Mouse (Mus musculus) lung, postnatal 0 days (tissue): Measurements from ENCODE around the gene Clec4a2. TPM values are rescaled to one million over a fixed set of nuclear protein-coding genes. Genes with fewer than 3 reads are reported as not detected.
A peak's percentile ranks its signal among the peaks of the same experiment; 100 is the strongest.
"Not testable (repeated sequence)": the region's sequence is repeated elsewhere in the genome, so short reads cannot be mapped to it uniquely, and the experiment has no call there.

ENCODE experiments used
- ATAC-seq: fragments of 200-750 bp; cut with Nextera tagmentation; 2 replicates; pipeline ENCODE4 v1.8.0; 2017; ENCODE audit warnings: moderate library complexity
- DNase-seq: peaks from one replicate; pipeline ENCODE4 v3.0.0-alpha.2; 2016; ENCODE audit warnings: low spot score
- H3K27ac ChIP-seq: fragments of 300-500 bp; sonication (generic); 2 replicates; pipeline ENCODE4 v1.5.1; 2014; ENCODE audit warnings: antibody characterized with exemption, mild to moderate bottlenecking, low read length, mixed read lengths
- H3K27me3 ChIP-seq: fragments of 300-500 bp; sonication (generic); replicated peaks from 2 replicates; pipeline ENCODE4 v1.6.1; 2014; ENCODE audit warnings: low read length, mixed read lengths; ENCODE audit not compliant: insufficient read depth
- H3K36me3 ChIP-seq: fragments of 300-500 bp; sonication (generic); 2 replicates; pipeline ENCODE4 v1.6.1; 2014; ENCODE audit warnings: low read length, mixed read lengths; ENCODE audit not compliant: insufficient read depth
- H3K4me1 ChIP-seq: fragments of 300-500 bp; sonication (generic); 2 replicates; pipeline ENCODE4 v1.6.1; 2014; ENCODE audit warnings: antibody characterized with exemption, low read depth, low read length, mixed read lengths; ENCODE audit not compliant: insufficient read depth
- H3K4me2 ChIP-seq: fragments of 300-500 bp; sonication (generic); replicated peaks from 2 replicates; pipeline ENCODE4 v1.6.1; 2014; ENCODE audit warnings: low read depth, mild to moderate bottlenecking, low read length, moderate library complexity, mixed read lengths
- H3K4me3 ChIP-seq: fragments of 300-500 bp; sonication (generic); 2 replicates; pipeline ENCODE4 v1.5.1; 2014; ENCODE audit warnings: low read depth, low read length
- H3K9ac ChIP-seq: fragments of 300-500 bp; sonication (generic); replicated peaks from 2 replicates; pipeline ENCODE4 v1.6.1; 2014; ENCODE audit warnings: low read depth, mild to moderate bottlenecking
- H3K9me3 ChIP-seq: fragments of 300-500 bp; sonication (generic); 2 replicates; pipeline ENCODE4 v1.6.1; 2016; ENCODE audit warnings: low read length, mixed read lengths
- CTCF ChIP-seq: IDR thresholded peaks from 2 replicates; pipeline ENCODE4 v1.5.1; 2016; ENCODE audit warnings: antibody characterized with exemption, mild to moderate bottlenecking
- EP300 ChIP-seq: IDR thresholded peaks from 2 replicates; pipeline ENCODE4 v1.6.1; 2016; ENCODE audit warnings: antibody characterized with exemption, mild to moderate bottlenecking, control low read depth
- WGBS: fragments of 180-500 bp; shearing (Covaris S2); extraction: QIAGEN DNeasy Blood & Tissue Kit; methylation state at CpG from one replicate; pipeline ENCODE4 v1.1.7; 2014; 5-methylcytosine and 5-hydroxymethylcytosine counted together
- polyA plus RNA-seq: library from polyadenylated mRNA; unstranded; fragments of >200 nt; fragmentation: Nextera tagmentation; extraction: Ambion mirVana; gene quantifications from 2 replicates; pipeline ENCODE4 v1.2.1, GENCODE M21; 2015

The Clec4a2 gene
- polyA plus RNA-seq, 1 experiment from 2014 or later, result 11.2 TPM

DNA sequence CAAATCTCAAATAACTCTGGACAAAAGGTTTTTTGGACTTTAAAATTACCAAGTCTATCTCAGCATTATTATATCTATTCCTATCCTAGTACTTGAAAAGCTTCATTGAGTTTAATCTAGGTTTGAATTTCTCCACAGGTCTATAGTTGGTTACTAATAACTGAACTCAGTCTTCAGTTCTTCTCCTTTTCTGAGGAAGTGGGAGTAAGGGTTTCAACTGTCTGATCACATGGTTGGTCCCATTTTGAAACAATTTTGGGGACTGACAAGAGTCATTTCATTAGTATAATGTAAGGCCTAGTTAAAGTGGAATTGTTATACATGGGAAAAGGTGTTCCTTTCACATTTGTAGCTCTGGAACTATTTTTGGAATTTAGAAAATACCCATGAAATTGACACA lies 64.8 kb downstream of the Clec4a2 start:
- no peak overlapping the region for H3K4me2 ChIP-seq
- ATAC-seq (no peak), DNase-seq (peak; percentile 4)
- H3K4me1 ChIP-seq, result no peaks in the 10 kb centered on the region
- H3K27ac ChIP-seq, result no peak overlapping the region
- no peaks in the 10 kb centered on the region for H3K36me3 ChIP-seq
- H3K27me3 ChIP-seq, result no peaks in the 10 kb centered on the region
- no peaks in the 10 kb centered on the region for H3K9me3 ChIP-seq
- H3K4me3 ChIP-seq, result no peak overlapping the region
- H3K9ac ChIP-seq, result no peak overlapping the region
- TF ChIP-seq CTCF, result no peak
- TF ChIP-seq EP300, result no peak

DNA sequence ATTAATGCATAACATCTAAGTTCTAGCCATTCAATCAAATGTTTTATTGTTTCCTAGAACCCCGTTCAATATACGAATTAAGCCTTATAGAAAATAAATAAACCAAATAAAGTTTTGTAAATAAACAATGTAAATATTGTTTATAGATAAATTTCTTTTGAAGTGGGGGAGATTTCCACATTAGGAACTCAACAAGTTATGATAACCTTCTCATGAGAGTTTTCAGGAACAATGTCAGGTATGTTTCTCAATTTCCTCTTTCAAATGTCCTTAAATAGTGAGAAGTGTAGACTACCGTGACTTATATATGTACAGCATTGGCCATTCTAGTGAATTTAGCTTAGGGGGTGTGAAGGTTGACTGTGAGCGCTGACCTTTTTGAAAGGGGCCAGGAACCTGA lies 66.4 kb downstream of the Clec4a2 start, which contains the start of gene Clec4b2:
Gene Clec4b2 (plus strand): TSS at position 301 of the 400 bp plus-strand sequence.
- no peak for TF ChIP-seq EP300
- TF ChIP-seq CTCF, result no peak
- 77% methylated on average over 4 of the region's 4 CpGs for WGBS
- peak; percentile 3 for DNase-seq
- Histone ChIP-seq H3K27ac (no peak within 1 kb of the TSS), H3K36me3 (no peaks in the 10 kb centered on the region), H3K9ac (no peak within 1 kb of the TSS), H3K27me3 (no peaks in the 10 kb centered on the region), H3K4me3 (no peak within 1 kb of the TSS), H3K4me2 (no peak within 1 kb of the TSS), H3K9me3 (no peaks in the 10 kb centered on the region), H3K4me1 (no peaks in the 10 kb centered on the region)
- no peak for ATAC-seq

DNA sequence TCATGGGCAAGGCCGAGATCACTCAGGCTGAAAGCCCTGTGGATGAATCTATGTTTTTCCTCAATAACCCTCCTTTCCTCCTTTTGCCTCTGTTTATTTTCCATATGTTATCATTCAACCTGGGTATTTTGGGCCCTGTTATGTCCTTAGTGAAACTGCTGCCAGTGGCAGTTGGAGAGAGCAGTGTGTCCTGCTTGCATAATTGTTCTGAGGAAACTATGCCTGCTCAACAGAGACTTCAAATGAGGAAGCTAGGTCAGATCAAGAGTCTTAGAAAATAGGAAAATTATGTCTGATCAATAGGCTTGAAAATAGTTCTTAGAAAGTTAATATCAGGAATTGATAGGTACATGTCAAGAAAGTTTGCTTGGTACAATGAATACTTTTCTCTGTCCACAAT lies 69.3 kb downstream of the Clec4a2 start:
- Histone ChIP-seq H3K4me1 (no peaks in the 10 kb centered on the region), H3K4me2 (no peak overlapping the region), H3K27me3 (no peaks in the 10 kb centered on the region), H3K9ac (no peak overlapping the region), H3K9me3 (no peaks in the 10 kb centered on the region), H3K36me3 (no peaks in the 10 kb centered on the region), H3K4me3 (no peak overlapping the region), H3K27ac (no peak overlapping the region)
- ATAC-seq, result no peak
- 60% methylated on average over 1 of the region's 1 CpGs for whole genome bisulfite sequencing
- DNase-seq, result no peak
- no peak for TF ChIP-seq CTCF
- no peak for TF ChIP-seq EP300

DNA sequence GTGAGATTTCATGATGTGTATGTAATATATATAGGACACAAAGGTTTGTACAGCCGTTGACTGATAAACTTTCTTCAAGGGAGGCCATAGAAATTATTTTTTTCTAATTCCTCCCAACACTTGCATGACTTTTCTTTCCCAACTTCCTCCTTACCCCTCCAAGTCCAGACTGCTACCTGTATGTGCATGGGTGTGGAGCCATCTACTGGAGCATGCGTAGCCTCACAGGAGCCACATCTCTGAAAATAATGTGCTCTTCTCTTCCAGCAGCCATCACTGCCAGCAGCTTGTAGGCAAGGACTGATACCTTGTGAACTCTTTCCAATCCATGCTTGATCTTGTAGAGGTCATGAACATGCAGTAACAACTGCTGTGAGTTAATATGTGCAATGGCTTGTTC lies 78.6 kb downstream of the Clec4a2 start:
- not testable (repeated sequence) for H3K9ac ChIP-seq, H3K27ac ChIP-seq, H3K4me2 ChIP-seq, H3K4me3 ChIP-seq, H3K27me3 ChIP-seq, H3K9me3 ChIP-seq, DNase-seq, ATAC-seq, H3K4me1 ChIP-seq, H3K36me3 ChIP-seq
- WGBS, result 65% methylated on average over 2 of the region's 2 CpGs
- TF ChIP-seq CTCF, result peak; percentile 15; the same call in 1 of the 2 replicates

Other genes with a start within 250 kb of the Clec4a2 start
- 30.3 and 31.2 TPM in 2 replicates for gene Necap1, start 232.0 kb upstream of the Clec4a2 start, polyA plus RNA-seq
- gene Clec4a1, start 184.6 kb upstream of the Clec4a2 start, polyA plus RNA-seq, result 4.6 and 5.1 TPM in 2 replicates
- 13.2 and 19.8 TPM in 2 replicates for gene Clec4a3, start 153.9 kb upstream of the Clec4a2 start, polyA plus RNA-seq
- 0.35 TPM in 1 of 2 replicates, not detected in the other for gene Clec4a4, start 116.1 kb upstream of the Clec4a2 start, polyA plus RNA-seq
- 1.9 and 2.3 TPM in 2 replicates for gene Clec4b1, start 56.5 kb upstream of the Clec4a2 start, polyA plus RNA-seq
- not detected in 2 replicates for gene Clec4b2, start 66.5 kb downstream of the Clec4a2 start, polyA plus RNA-seq
- gene Clec4n, start 123.4 kb downstream of the Clec4a2 start, polyA plus RNA-seq, result 28.0 and 31.1 TPM in 2 replicates
- 2.5 and 2.7 TPM in 2 replicates for gene Clec4d, start 155.7 kb downstream of the Clec4a2 start, polyA plus RNA-seq
- 1.1 and 4.7 TPM in 2 replicates for gene Clec4e, start 183.4 kb downstream of the Clec4a2 start, polyA plus RNA-seq
- gene Vmn2r19, start 201.9 kb downstream of the Clec4a2 start, polyA plus RNA-seq, result not detected in 2 replicates